Mouse (Mus musculus) thymus, adult 2 months (tissue): ENCODE data around the gene Ascc2. TPM values are rescaled to one million over a fixed set of nuclear protein-coding genes. Genes with fewer than 3 reads are reported as not detected.

Experiments
- DNase-seq: peaks from one replicate; pipeline ENCODE4 v3.0.0; 2021
- H3K27ac ChIP-seq: fragments of 200-500 bp; 2 replicates; pipeline ENCODE4 v1.5.1; 2012; ENCODE audit warnings: low read length, control low read depth; ENCODE audit not compliant: control insufficient read depth, insufficient read depth
- H3K27me3 ChIP-seq: fragments of 200-500 bp; 2 replicates; pipeline ENCODE4 v1.6.1; 2012; ENCODE audit warnings: mild to moderate bottlenecking, low read length, moderate library complexity, mixed read lengths; ENCODE audit not compliant: control insufficient read depth, insufficient read depth
- H3K36me3 ChIP-seq: fragments of 200-500 bp; 2 replicates; pipeline ENCODE4 v1.6.1; 2012; ENCODE audit warnings: mild to moderate bottlenecking, low read length, moderate library complexity; ENCODE audit not compliant: control insufficient read depth, insufficient read depth
- H3K4me1 ChIP-seq: fragments of 200-500 bp; replicated peaks from 2 replicates; pipeline ENCODE4 v1.6.1; 2012; ENCODE audit warnings: low read length; ENCODE audit not compliant: control insufficient read depth, insufficient read depth
- H3K4me3 ChIP-seq: fragments of 200-500 bp; 2 replicates; pipeline ENCODE4 v1.5.1; 2012; ENCODE audit warnings: mild to moderate bottlenecking, low read length, control low read depth, moderate library complexity; ENCODE audit not compliant: control insufficient read depth, insufficient read depth
- CTCF ChIP-seq: fragments of 200-500 bp; IDR thresholded peaks from 2 replicates; pipeline ENCODE4 v1.5.1; 2012; ENCODE audit warnings: mild to moderate bottlenecking, control low read depth, low read length, moderate library complexity, borderline replicate concordance; ENCODE audit not compliant: control insufficient read depth, poor library complexity, insufficient read depth; ENCODE audit errors: extremely low read depth
- POLR2A ChIP-seq: fragments of 200-500 bp; IDR thresholded peaks from 2 replicates; pipeline ENCODE4 v1.6.1; 2012; ENCODE audit warnings: mild to moderate bottlenecking, low read length, control low read depth, moderate library complexity; ENCODE audit not compliant: control insufficient read depth, poor library complexity, insufficient read depth; ENCODE audit errors: extremely low read depth
- WGBS: fragments of 180-500 bp; shearing (Covaris S2); methylation state at CpG from one replicate; pipeline ENCODE4 v1.1.7; 2018; 5-methylcytosine and 5-hydroxymethylcytosine counted together
- polyA plus RNA-seq: library from polyadenylated mRNA; depleted of rRNA; stranded (reverse); fragments of >200 nt; gene quantifications from 2 replicates; pipeline ENCODE4 v1.2.3, GENCODE M21; 2012

Ascc2 gene
- polyA plus RNA-seq, 1 experiment: 26.0 TPM

DNA sequence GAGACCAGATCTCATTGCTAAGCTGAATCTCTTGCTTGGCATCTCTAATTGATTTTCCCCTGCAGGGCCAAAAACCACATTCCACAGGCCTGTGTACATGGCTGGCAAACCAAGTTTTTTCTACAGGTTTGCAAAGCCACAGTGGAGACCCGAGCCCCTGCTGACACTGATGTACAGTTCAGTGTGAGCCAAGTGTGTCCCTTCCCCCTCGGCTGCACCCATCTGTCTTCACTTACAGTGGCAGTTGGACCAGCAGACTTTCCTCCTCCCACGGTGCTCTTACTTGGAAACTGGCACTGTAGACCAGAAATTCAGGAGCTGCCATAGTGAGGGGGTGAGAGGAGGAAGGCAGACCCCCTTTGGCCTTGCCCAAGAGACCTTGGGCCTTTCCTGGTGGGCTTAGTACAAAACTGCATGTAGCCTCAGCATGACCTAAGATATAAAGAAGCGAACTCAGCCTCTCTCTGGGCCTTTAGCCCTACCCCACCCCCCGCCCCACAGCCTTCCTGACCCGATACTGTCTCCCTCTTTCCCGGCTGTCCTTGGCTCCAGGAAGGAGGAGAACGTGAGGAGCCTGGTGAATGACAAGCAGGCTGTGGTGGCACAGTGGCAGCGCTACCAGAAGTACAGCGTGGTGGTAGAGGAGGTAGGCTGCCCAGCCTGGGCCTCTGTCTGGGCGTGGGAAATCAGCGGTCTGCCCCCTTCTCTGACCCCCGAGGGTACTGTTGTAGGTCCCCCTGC is 41.3 kb downstream of the Ascc2 start:
- TF ChIP-seq CTCF (no peak), POLR2A (no peak)
- no peak overlapping the region for H3K27ac ChIP-seq

DNA sequence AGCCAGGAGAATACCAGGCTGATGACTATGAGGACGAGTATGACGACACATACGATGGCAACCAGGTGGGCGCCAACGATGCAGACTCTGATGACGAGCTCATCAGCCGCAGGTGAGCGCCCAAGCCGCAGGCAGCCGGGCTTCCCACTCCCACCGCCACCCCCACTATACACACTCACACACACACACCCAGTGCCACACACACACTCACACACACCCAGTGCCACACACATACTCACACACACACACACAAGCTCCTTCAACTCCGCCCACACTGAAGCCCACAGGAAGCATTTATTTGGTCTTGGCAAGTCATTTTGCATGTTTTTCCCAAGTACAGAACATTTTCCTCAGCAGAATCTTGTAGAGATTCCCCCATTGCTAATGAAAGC is 41.9 kb downstream of the Ascc2 start:
- Histone ChIP-seq H3K4me3 (no peak overlapping the region), H3K27ac (no peak overlapping the region), H3K36me3 (peaks cover 20% of the 10 kb centered on the region), H3K4me1 (no peaks in the 10 kb centered on the region), H3K27me3 (no peaks in the 10 kb centered on the region)
- no peak for DNase-seq
- over 99% methylated on average over 12 of the region's 12 CpGs for WGBS
- TF ChIP-seq CTCF: no peak
- no peak for TF ChIP-seq POLR2A

More for the DNA sequence above, 41.3 kb downstream of the Ascc2 start:
- Histone ChIP-seq H3K4me1 (no peaks in the 10 kb centered on the region), H3K27me3 (no peaks in the 10 kb centered on the region), H3K4me3 (no peak overlapping the region), H3K36me3 (peaks cover 26% of the 10 kb centered on the region)
- no peak for DNase-seq
- 97% methylated on average over 13 of the region's 13 CpGs for WGBS

- no peaks in the 10 kb centered on the region for H3K27me3 ChIP-seq
- no peak overlapping the region for H3K27ac ChIP-seq
- no peak for DNase-seq
- TF ChIP-seq POLR2A (no peak), CTCF (no peak)
- peaks cover 20% of the 10 kb centered on the region for H3K36me3 ChIP-seq
- no peak overlapping the region for H3K4me3 ChIP-seq
- no peaks in the 10 kb centered on the region for H3K4me1 ChIP-seq
- 99% methylated on average over 3 of the region's 3 CpGs for WGBS
These were observed 42.6 kb downstream of the Ascc2 start for GRCm38 (mm10) chr11:4680126-4680525.

- TF ChIP-seq CTCF: no peak
- no peak for TF ChIP-seq POLR2A
- no peak for DNase-seq
- Histone ChIP-seq H3K27me3 (no peaks in the 10 kb centered on the region), H3K36me3 (peaks cover 20% of the 10 kb centered on the region), H3K4me1 (no peaks in the 10 kb centered on the region), H3K27ac (no peak overlapping the region), H3K4me3 (no peak overlapping the region)
- 88% methylated on average over 6 of the region's 6 CpGs for WGBS
These were observed 46.0 kb downstream of the Ascc2 start for GRCm38 (mm10) chr11:4683516-4683915.

GRCm38 (mm10) chr11:4684186-4684585 is 46.6 kb downstream of the Ascc2 start:
- no peak for DNase-seq
- WGBS: 98% methylated on average over 6 of the region's 6 CpGs

DNA sequence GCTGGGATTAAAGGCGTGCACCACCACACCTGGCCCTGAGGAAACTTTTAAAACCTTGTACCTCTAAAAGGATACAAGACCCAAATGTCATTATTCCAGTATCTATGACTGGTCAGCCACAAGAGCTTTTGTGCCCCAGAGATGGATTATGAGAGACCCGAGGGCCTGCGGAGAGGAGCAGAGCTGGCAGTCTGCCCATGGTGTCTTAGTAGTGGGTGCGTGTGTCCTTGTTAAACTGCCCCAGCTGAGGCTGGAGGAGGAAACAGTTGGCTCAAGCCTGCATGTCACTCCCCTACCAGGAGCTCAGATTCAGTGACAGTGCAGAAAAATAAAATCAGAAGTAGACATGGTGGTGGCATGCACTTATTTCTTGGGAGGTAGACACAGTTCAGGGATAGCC is 47.5 kb downstream of the Ascc2 start:
- Histone ChIP-seq H3K4me3 (no peak overlapping the region), H3K27me3 (no peaks in the 10 kb centered on the region), H3K36me3 (peaks cover 20% of the 10 kb centered on the region), H3K4me1 (no peaks in the 10 kb centered on the region), H3K27ac (no peak overlapping the region)
- TF ChIP-seq POLR2A (no peak), CTCF (no peak)
- 84% methylated on average over 4 of the region's 4 CpGs for WGBS
- no peak for DNase-seq

More at GRCm38 (mm10) chr11:4684186-4684585, 46.6 kb downstream of the Ascc2 start:
- Histone ChIP-seq H3K27ac (no peak overlapping the region), H3K4me3 (no peak overlapping the region), H3K27me3 (no peaks in the 10 kb centered on the region), H3K36me3 (peaks cover 20% of the 10 kb centered on the region), H3K4me1 (no peaks in the 10 kb centered on the region)
- TF ChIP-seq POLR2A (no peak), CTCF (no peak)

DNA sequence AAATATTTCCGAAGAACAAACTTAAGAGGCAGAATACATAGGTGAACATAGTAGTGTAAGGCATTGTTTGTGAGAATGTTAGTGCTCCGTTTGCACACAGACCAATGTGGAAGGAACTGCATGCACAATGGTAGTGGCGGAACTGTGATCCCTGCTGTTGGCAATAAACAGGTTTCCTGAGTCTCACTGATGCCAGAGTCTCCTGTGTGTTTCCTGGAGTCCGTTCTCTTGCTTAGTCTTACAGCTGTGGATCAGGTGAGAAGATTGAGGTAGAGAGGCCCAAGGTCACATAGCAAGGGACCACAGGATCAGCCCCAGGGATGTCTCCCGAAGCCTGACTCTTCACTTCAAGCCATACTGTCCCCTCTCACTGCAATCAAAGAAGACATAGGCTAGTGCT is 48.0 kb downstream of the Ascc2 start:
- Histone ChIP-seq H3K27me3 (no peaks in the 10 kb centered on the region), H3K4me1 (no peaks in the 10 kb centered on the region), H3K27ac (no peak overlapping the region), H3K36me3 (peaks cover 20% of the 10 kb centered on the region), H3K4me3 (no peak overlapping the region)
- WGBS: 89% methylated on average over 5 of the region's 5 CpGs
- no peak for TF ChIP-seq POLR2A
- TF ChIP-seq CTCF: no peak
- DNase-seq: no peak
